23 mouse cellular contexts compared by ENCODE assay signal in genomic region chr13:76302056-76302455, GRCm38 (mm10). TPM values are rescaled to one million over a fixed set of nuclear protein-coding genes. Genes with fewer than 3 reads are reported as not detected.
DNase-seq lines count a peak whose midpoint lies in the region; ATAC-seq and TF ChIP-seq lines count a peak whose summit lies in the region.
"Had no signal": no experiment of that assay in that cellular context is flagged by ENCODE, and none has a peak within 500 bp of the region (broad histone marks: within the 10 kb centered on the region; RNA-seq: fewer than 3 reads in every experiment).

No protein-coding gene starts in this region.

- no peak for ATAC-seq in forebrain, embryonic 14.5 days
- ATAC-seq: liver, embryonic 12.5 days; Patski had no signal

- no peak overlapping the region for H3K4me2 ChIP-seq in forebrain, embryonic 14.5 days (ENCODE audit: low read length)
- H3K4me2 ChIP-seq: embryonic facial prominence, embryonic 12.5 days; liver, embryonic 12.5 days; neural tube, embryonic 15.5 days had no signal

- WGBS in forebrain, embryonic 14.5 days, result 88% methylated on average over 2 of the region's 2 CpGs

- no peak for TF ChIP-seq POLR2A in testis, adult 2 months (IDR thresholded peaks at IDR 0.05; ENCODE audit: control insufficient read depth, low read depth, low read length)

- no peak overlapping the region for H3K9ac ChIP-seq in forebrain, embryonic 14.5 days (ENCODE audit: low read length)
- H3K9ac ChIP-seq: embryonic facial prominence, embryonic 12.5 days; liver, embryonic 12.5 days; neural tube, embryonic 15.5 days had no signal

- H3K27ac ChIP-seq in testis, adult 2 months (ENCODE audit: control insufficient read depth, insufficient read depth, low read depth, low read length), result no peak overlapping the region
- H3K27ac ChIP-seq in forebrain, embryonic 14.5 days (ENCODE audit: low read depth, low read length), result no peak overlapping the region
- H3K27ac ChIP-seq: embryonic facial prominence, embryonic 12.5 days; hindbrain, embryonic 10.5 days; left cerebral cortex, adult 2 months; liver, embryonic 12.5 days; neural tube, embryonic 15.5 days had no signal

- H3K36me3 ChIP-seq in testis, adult 2 months (ENCODE audit: control insufficient read depth, insufficient read depth, low read length), result no peaks in the 10 kb centered on the region
- H3K36me3 ChIP-seq in forebrain, embryonic 14.5 days (ENCODE audit: control insufficient read depth, insufficient read depth, low read length), result no peaks in the 10 kb centered on the region
- H3K36me3 ChIP-seq: embryonic facial prominence, embryonic 12.5 days; hindbrain, embryonic 10.5 days; liver, embryonic 12.5 days; neural tube, embryonic 15.5 days had no signal

- TF ChIP-seq CTCF in testis, adult 2 months (IDR thresholded peaks at IDR 0.05; ENCODE audit: control insufficient read depth, insufficient read depth, insufficient replicate concordance, low read depth, low read length), result no peak

- no peaks in the 10 kb centered on the region for H3K27me3 ChIP-seq in testis, adult 2 months (ENCODE audit: control insufficient read depth, insufficient read depth, low read length)
- no peaks in the 10 kb centered on the region for H3K27me3 ChIP-seq in forebrain, embryonic 14.5 days (replicated peaks; ENCODE audit: control insufficient read depth, insufficient read depth, low read length)
- H3K27me3 ChIP-seq: embryonic facial prominence, embryonic 12.5 days; liver, embryonic 12.5 days; neural tube, embryonic 15.5 days had no signal

- H3K4me1 ChIP-seq in testis, adult 2 months (ENCODE audit: control insufficient read depth, insufficient read depth, low read length), result no peaks in the 10 kb centered on the region
- H3K4me1 ChIP-seq in forebrain, embryonic 14.5 days (ENCODE audit: control insufficient read depth, insufficient read depth, low read length), result no peaks in the 10 kb centered on the region
- H3K4me1 ChIP-seq: embryonic facial prominence, embryonic 12.5 days; hindbrain, embryonic 10.5 days; liver, embryonic 12.5 days; neural tube, embryonic 15.5 days had no signal

- H3K9me3 ChIP-seq in forebrain, embryonic 14.5 days (replicated peaks; ENCODE audit: control insufficient read depth, low read length), result no peaks in the 10 kb centered on the region; the same call in 1 of the 2 replicates
- H3K9me3 ChIP-seq: embryonic facial prominence, embryonic 12.5 days; liver, embryonic 12.5 days; neural tube, embryonic 15.5 days had no signal

- DNase-seq in layer of hippocampus, adult 11-12 months (ENCODE audit: low spot score), result peak; percentile 11
- DNase-seq in layer of hippocampus, adult 9-10 months (ENCODE audit: low spot score), result no peak
- no peak for DNase-seq in testis, postnatal 10 days (ENCODE audit: low spot score)
- DNase-seq in cerebellum, postnatal 10 days, result peak; percentile 67 to 77
- peak; percentile 28 to 81 for DNase-seq in lung, postnatal 4 days
- no peak for DNase-seq in forebrain, embryonic 14.5 days (ENCODE audit: low spot score)
- DNase-seq in thymus, postnatal 4 days, result no peak
- DNase-seq: gastrocnemius, postnatal 14 days; kidney, adult 9 months; kidney, postnatal 36 days; midbrain, embryonic 14.5 days; spleen, adult 18-20 months had no signal

- H3K4me3 ChIP-seq in testis, adult 2 months (ENCODE audit: control insufficient read depth, low read depth, low read length), result peak overlapping the region; percentile 35
- no peak overlapping the region for H3K4me3 ChIP-seq in forebrain, embryonic 14.5 days (ENCODE audit: low read depth, low read length)
- H3K4me3 ChIP-seq: embryonic facial prominence, embryonic 12.5 days; hindbrain, embryonic 10.5 days; left cerebral cortex, adult 2 months; liver, embryonic 12.5 days; myocyte; neural tube, embryonic 15.5 days had no signal

RNA-seq across cellular contexts. Expression of gene Fam81b, which starts 2.8 kb away (rescaled TPM):
- polyA plus RNA-seq in testis, adult 2 months (2012; rRNA removed), result 20.8 and 24.1 TPM in 2 replicates
- 0.99 and 1.1 TPM in 2 replicates for polyA plus RNA-seq in forebrain, embryonic 14.5 days (2014; fragmentation: Nextera tagmentation; extraction: Ambion mirVana)
- polyA plus RNA-seq: C2C12; embryonic facial prominence, embryonic 12.5 days; heart, embryonic 16.5 days; limb, embryonic 11.5 days; liver, embryonic 12.5 days; myocyte; neural tube, embryonic 15.5 days; Patski had no signal

Comparison
In these comparisons a context has a peak if more than half of its experiments do, and no peak if none do; other contexts are left out.
1. DNase-seq: peak in layer of hippocampus, adult 11-12 months (single experiment), cerebellum, postnatal 10 days (2 of 2) and lung, postnatal 4 days (2 of 2); none in layer of hippocampus, adult 9-10 months (single experiment), testis, postnatal 10 days (single experiment), forebrain, embryonic 14.5 days (single experiment) and thymus, postnatal 4 days (single experiment).
2. RNA of gene Fam81b, which starts 2.8 kb away (polyA plus RNA-seq): 20.8 to 24.1 TPM in testis, adult 2 months; 0.99 to 1.1 TPM in forebrain, embryonic 14.5 days; every median in the first group is over 10 times any median in the second.